Comparison of ENCODE assay signal across 8 mouse cellular contexts in genomic region chr17:25115664-25116432, GRCm38 (mm10). TPM values are rescaled to one million over a fixed set of nuclear protein-coding genes. Genes with fewer than 3 reads are reported as not detected.
DNase-seq lines count a peak whose midpoint lies in the region; ATAC-seq lines count a peak whose summit lies in the region.

Gene Telo2 (minus strand): TSS chr17:25115967.

- H3K36me3 ChIP-seq in intestine, embryonic 14.5 days (ENCODE audit: control insufficient read depth, insufficient read depth, low read length) = peaks cover 26% of the 10 kb centered on the region

- peak within 1 kb of the TSS; percentile 99 for H3K4me2 ChIP-seq in intestine, embryonic 14.5 days (ENCODE audit: low read length)

- H3K9me3 ChIP-seq in intestine, embryonic 14.5 days (ENCODE audit: control insufficient read depth, low read length) = no peaks in the 10 kb centered on the region

- H3K4me3 ChIP-seq in intestine, embryonic 14.5 days (ENCODE audit: low read depth, low read length) = peak within 1 kb of the TSS; percentile 78

- DNase-seq in adrenal gland, adult (ENCODE audit: inconsistent age in 2 of 2, low spot score in 1 of 2) = peak; percentile 94 to 97
- DNase-seq in embryo, embryonic 10.5 days (ENCODE audit: low spot score) = peak; percentile 95
- peak; percentile 92 for DNase-seq in gastrocnemius, postnatal 25 days
- peak; percentile 95 for DNase-seq in intestine, embryonic 14.5 days (ENCODE audit: low spot score)
- peak; percentile 93 to 94 for DNase-seq in left cerebral cortex, postnatal 14 days (ENCODE audit: low spot score in 2 of 2)
- DNase-seq in mesoderm, embryonic 11.5 days (ENCODE audit: low read depth, low spot score) = peak; percentile 95
- DNase-seq in right cerebral cortex, postnatal 36 days (ENCODE audit: low spot score in 2 of 2) = peak; percentile 86 to 87
- peak; percentile 89 for DNase-seq in yolk sac, embryonic 10.5 days (ENCODE audit: low spot score)

- 6% methylated on average over 40 of the region's 40 CpGs for WGBS in intestine, embryonic 14.5 days

- intact Hi-C loops in left cerebral cortex, postnatal 14 days (cut with DNase I) = loop anchor here (5.0 kb wide), 1 partner anchor 66 kb away; the partner anchor contains the start of gene BC003965

- ATAC-seq in intestine, embryonic 14.5 days (replicated peaks; ENCODE audit: low FRiP score, low TSS enrichment, low read depth) = peak; percentile 92

- peak within 1 kb of the TSS; percentile 73 for H3K9ac ChIP-seq in intestine, embryonic 14.5 days (ENCODE audit: low read length)

- peaks cover 5% of the 10 kb centered on the region for H3K4me1 ChIP-seq in intestine, embryonic 14.5 days (replicated peaks; ENCODE audit: control insufficient read depth, insufficient read depth, low read length)

- peak within 1 kb of the TSS; percentile 97 for H3K27ac ChIP-seq in intestine, embryonic 14.5 days (ENCODE audit: low read depth)

- H3K27me3 ChIP-seq in intestine, embryonic 14.5 days (replicated peaks; ENCODE audit: control insufficient read depth, insufficient read depth, low read length) = no peaks in the 10 kb centered on the region

RNA-seq across cellular contexts. Expression of gene Telo2, which starts in this region (rescaled TPM):
- 1 to 10 TPM; 5.8 to 5.9 TPM for total RNA-seq in gastrocnemius, postnatal 25 days (2021)
- 36.7 and 42.3 TPM in 2 replicates for polyA plus RNA-seq in intestine, embryonic 14.5 days (2014; fragmentation: Nextera tagmentation; extraction: Ambion mirVana)
- total RNA-seq in left cerebral cortex, postnatal 14 days (2021) = 10 to 100 TPM; 29.8 to 32.3 TPM

Comparison
In these comparisons a context has a peak if more than half of its experiments do, and no peak if none do; other contexts are left out.
1. Peak in every context shown above with its lines: DNase-seq, ATAC-seq, H3K4me3 ChIP-seq and H3K27ac ChIP-seq.
2. RNA of gene Telo2 (total RNA-seq): 29.8 to 32.3 TPM in left cerebral cortex, postnatal 14 days; 5.8 to 5.9 TPM in gastrocnemius, postnatal 25 days; every median in the first group is over 4 times any median in the second.